Mouse (Mus musculus) intestine, embryonic 16.5 days (tissue): ENCODE results near the gene Zap70. TPM values are rescaled to one million over a fixed set of nuclear protein-coding genes. Genes with fewer than 3 reads are reported as not detected.
"Not testable (repeated sequence)": the region's sequence is repeated elsewhere in the genome, so short reads cannot be mapped to it uniquely, and the experiment has no call there.

Source experiments
- ATAC-seq: fragments of 200-750 bp; cut with Nextera tagmentation; 2 replicates; pipeline ENCODE4 v1.8.0; 2017; ENCODE audit warnings: moderate TSS enrichment, moderate library complexity
- H3K27ac ChIP-seq: fragments of 300-500 bp; sonication (generic); 2 replicates; pipeline ENCODE4 v1.5.1; 2014; ENCODE audit warnings: mild to moderate bottlenecking, low read length
- H3K27me3 ChIP-seq: fragments of 300-500 bp; sonication (generic); replicated peaks from 2 replicates; pipeline ENCODE4 v1.6.1; 2014; ENCODE audit warnings: low read length, control low read depth, mixed read lengths; ENCODE audit not compliant: control insufficient read depth, insufficient read depth
- H3K36me3 ChIP-seq: fragments of 300-500 bp; sonication (generic); 2 replicates; pipeline ENCODE4 v1.6.1; 2014; ENCODE audit warnings: low read length, control low read depth; ENCODE audit not compliant: control insufficient read depth, insufficient read depth
- H3K4me1 ChIP-seq: fragments of 300-500 bp; sonication (generic); 2 replicates; pipeline ENCODE4 v1.6.1; 2014; ENCODE audit warnings: low read length, control low read depth, mixed read lengths; ENCODE audit not compliant: control insufficient read depth, insufficient read depth
- H3K4me2 ChIP-seq: fragments of 300-500 bp; sonication (generic); 2 replicates; pipeline ENCODE4 v1.6.1; 2014; ENCODE audit warnings: low read depth, low read length, control low read depth
- H3K4me3 ChIP-seq: fragments of 300-500 bp; sonication (generic); 2 replicates; pipeline ENCODE4 v1.5.1; 2014; ENCODE audit warnings: mild to moderate bottlenecking, low read length
- H3K9ac ChIP-seq: fragments of 300-500 bp; sonication (generic); 2 replicates; pipeline ENCODE4 v1.6.1; 2014; ENCODE audit warnings: low read depth, low read length
- H3K9me3 ChIP-seq: fragments of 300-500 bp; sonication (generic); 2 replicates; pipeline ENCODE4 v1.6.1; 2016; ENCODE audit warnings: low read length, control low read depth; ENCODE audit not compliant: control insufficient read depth
- WGBS: fragments of 180-500 bp; shearing (Covaris S2); extraction: QIAGEN DNeasy Blood & Tissue Kit; methylation state at CpG from one replicate; pipeline ENCODE4 v1.1.7; 2014; 5-methylcytosine and 5-hydroxymethylcytosine counted together
- polyA plus RNA-seq: library from polyadenylated mRNA; unstranded; fragments of >200 nt; fragmentation: Nextera tagmentation; extraction: Ambion mirVana; gene quantifications from 2 replicates; pipeline ENCODE4 v1.2.1, GENCODE M21; 2015

Gene Zap70
- polyA plus RNA-seq, 1 experiment from 2014 or later: 0.72 TPM

DNA sequence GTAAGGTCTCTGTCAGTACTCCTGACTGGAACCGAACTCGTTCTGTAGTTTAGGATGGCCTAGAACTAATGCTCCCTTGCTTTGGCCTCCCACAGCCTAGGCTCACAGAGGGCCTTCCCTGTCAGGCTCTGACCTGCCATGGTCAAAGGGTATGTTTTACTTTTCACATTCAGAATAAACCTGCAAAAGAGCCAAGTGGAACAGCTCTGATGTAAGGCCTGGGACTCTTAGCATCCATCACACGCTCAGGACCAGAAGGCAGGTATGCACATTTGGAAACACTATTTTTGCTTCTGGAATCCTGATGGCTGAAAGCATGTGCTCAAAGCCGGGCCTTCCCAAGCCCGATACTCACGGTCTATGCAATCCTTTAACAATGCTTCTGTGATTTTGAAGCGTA, 50.2 kb downstream of the Zap70 start:
- no peak for ATAC-seq
- no peaks in the 10 kb centered on the region for H3K27me3 ChIP-seq
- H3K36me3 ChIP-seq: peaks cover 14% of the 10 kb centered on the region; the same call in 1 of the 2 replicates
- H3K9me3 ChIP-seq: no peaks in the 10 kb centered on the region
- no peak overlapping the region for H3K9ac ChIP-seq
- 85% methylated on average over 7 of the region's 7 CpGs for WGBS
- peaks cover 12% of the 10 kb centered on the region for H3K4me1 ChIP-seq
- no peak overlapping the region for H3K4me3 ChIP-seq
- H3K4me2 ChIP-seq: no peak overlapping the region
- no peak overlapping the region for H3K27ac ChIP-seq

DNA sequence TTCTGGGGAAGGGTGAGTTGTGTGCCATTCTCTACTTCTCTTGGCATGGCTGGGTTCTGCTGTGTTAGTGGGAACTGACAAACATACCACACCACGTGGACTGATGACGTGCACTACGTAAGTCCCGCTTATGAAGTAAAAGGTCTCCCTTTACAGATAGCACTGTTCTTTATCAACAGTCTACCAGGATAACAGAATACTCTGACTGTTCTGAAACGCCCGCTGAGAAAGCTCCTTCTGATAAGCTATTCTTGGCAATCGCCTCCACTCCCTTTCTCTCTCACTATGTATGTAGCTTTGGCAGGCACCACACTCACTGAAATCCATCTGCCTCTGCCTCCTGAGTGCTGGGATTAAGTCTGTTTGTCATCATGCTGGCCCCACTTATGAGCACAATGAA, 51.8 kb downstream of the Zap70 start:
- no peak overlapping the region for H3K4me2 ChIP-seq
- no peak overlapping the region for H3K4me3 ChIP-seq
- peaks cover 12% of the 10 kb centered on the region for H3K4me1 ChIP-seq
- H3K27me3 ChIP-seq: no peaks in the 10 kb centered on the region
- WGBS: 53% methylated on average over 7 of the region's 7 CpGs
- no peak overlapping the region for H3K9ac ChIP-seq
- H3K27ac ChIP-seq: no peak overlapping the region
- H3K9me3 ChIP-seq: no peaks in the 10 kb centered on the region
- H3K36me3 ChIP-seq: peaks cover 20% of the 10 kb centered on the region
- peak; percentile 42 for ATAC-seq

DNA sequence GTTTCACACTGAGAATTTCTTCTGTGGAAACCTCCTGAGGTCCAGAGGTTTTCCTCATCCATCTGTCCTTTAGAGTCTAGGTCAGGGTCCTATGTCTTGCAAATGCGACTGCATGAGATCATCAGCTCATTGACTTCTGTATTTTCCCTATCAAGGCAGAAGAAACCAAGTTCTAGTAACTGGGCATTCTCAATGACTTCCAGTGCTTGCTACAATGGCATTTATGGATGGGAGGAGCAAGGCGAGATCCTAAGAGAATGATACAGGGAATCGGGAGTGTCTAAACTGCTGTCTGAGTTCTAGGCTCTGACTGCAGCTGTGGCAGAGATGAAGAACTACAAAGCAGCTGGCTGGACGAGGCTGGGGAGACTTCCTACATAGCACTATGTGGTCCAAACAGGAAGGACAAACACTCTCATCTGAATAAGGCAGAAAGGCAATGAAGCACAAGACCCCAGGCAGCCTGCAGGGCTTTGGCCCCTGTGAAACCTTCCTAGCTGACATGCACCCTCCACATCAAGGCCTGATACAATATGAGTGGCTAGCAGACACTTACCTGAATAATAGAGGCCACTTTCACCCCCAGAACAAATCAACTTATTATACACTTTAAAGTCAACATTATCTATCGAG, 52.8 kb downstream of the Zap70 start:
- Histone ChIP-seq H3K27me3 (no peaks in the 10 kb centered on the region), H3K27ac (no peak overlapping the region), H3K9ac (no peak overlapping the region), H3K4me1 (peaks cover 12% of the 10 kb centered on the region), H3K9me3 (no peaks in the 10 kb centered on the region), H3K4me3 (no peak overlapping the region), H3K4me2 (no peak overlapping the region), H3K36me3 (peaks cover 18% of the 10 kb centered on the region; the same call in 1 of the 2 replicates)
- 67% methylated on average over 5 of the region's 5 CpGs for WGBS
- no peak for ATAC-seq

DNA sequence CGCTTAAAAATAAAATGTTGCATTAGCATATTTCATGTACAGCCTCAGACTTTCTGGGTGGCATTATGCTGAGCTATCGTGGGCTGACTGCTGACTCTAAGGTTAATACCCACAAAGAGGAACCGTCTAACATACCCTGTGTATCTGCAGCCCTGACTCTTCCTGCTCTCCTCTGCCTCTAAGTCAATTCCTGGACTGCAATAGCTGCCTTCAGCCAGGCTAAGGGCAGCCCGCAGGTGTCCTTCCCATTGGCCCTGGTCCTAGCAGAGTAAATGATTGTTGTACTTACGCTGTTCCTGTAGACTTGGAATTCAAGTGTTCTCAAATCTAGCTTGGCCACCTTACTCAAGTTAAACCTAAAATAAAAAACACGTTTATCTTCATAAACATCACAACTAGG, 53.6 kb downstream of the Zap70 start:
- Histone ChIP-seq H3K36me3 (peaks cover 18% of the 10 kb centered on the region; the same call in 1 of the 2 replicates), H3K9me3 (no peaks in the 10 kb centered on the region), H3K27me3 (no peaks in the 10 kb centered on the region), H3K4me2 (no peak overlapping the region), H3K4me1 (peaks cover 12% of the 10 kb centered on the region), H3K27ac (no peak overlapping the region), H3K4me3 (no peak overlapping the region), H3K9ac (no peak overlapping the region)
- WGBS: 88% methylated on average over 6 of the region's 6 CpGs
- ATAC-seq: no peak

DNA sequence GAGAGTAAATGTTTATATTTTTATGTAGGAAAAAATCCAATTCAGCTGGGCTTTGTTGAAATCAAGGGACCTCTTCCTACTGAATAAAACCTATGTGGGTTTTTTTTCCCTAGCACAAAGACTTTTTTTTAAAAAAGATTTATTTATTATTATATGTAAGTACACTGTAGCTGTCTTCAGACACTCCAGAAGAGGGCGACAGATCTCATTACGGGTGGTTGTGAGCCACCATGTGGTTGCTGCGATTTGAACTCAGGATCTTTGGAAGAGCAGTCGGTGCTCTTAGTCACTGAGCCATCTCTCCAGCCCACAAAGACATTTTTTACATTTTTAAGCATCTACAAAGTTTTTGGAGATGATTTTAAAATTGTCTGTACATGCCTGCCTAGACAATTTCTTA, 60.3 kb downstream of the Zap70 start:
- H3K4me3 ChIP-seq, H3K9ac ChIP-seq, H3K9me3 ChIP-seq, ATAC-seq, H3K4me2 ChIP-seq, H3K27ac ChIP-seq, H3K27me3 ChIP-seq, H3K4me1 ChIP-seq: not testable (repeated sequence)
- whole genome bisulfite sequencing: 89% methylated on average over 4 of the region's 4 CpGs
- peaks cover 21% of the 10 kb centered on the region for H3K36me3 ChIP-seq

DNA sequence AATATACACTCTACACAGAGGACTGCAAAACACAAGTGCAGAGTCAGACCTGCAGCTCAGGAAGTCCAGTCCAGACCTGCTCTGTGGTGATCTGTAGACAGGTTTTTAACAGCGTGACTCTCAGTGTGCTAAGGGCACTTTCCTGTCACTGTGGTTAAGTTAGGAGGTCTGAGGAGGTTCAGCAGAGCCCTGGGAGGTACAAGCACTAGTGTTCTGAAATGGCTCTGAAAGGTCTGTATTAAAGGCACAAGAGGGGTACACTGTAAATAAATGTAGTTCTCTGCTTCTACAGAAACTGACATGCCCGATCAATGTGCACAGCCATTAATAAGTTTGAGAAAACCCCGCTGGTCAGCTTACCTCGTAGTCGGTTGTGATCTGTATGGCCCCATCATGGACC, 62.8 kb downstream of the Zap70 start:
- H3K4me1 ChIP-seq: no peaks in the 10 kb centered on the region
- no peak for ATAC-seq
- no peaks in the 10 kb centered on the region for H3K9me3 ChIP-seq
- H3K4me2 ChIP-seq: no peak overlapping the region
- H3K27me3 ChIP-seq: no peaks in the 10 kb centered on the region
- no peak overlapping the region for H3K27ac ChIP-seq
- H3K36me3 ChIP-seq: peaks cover 16% of the 10 kb centered on the region
- no peak overlapping the region for H3K4me3 ChIP-seq
- H3K9ac ChIP-seq: no peak overlapping the region
- WGBS: 89% methylated on average over 5 of the region's 5 CpGs

DNA sequence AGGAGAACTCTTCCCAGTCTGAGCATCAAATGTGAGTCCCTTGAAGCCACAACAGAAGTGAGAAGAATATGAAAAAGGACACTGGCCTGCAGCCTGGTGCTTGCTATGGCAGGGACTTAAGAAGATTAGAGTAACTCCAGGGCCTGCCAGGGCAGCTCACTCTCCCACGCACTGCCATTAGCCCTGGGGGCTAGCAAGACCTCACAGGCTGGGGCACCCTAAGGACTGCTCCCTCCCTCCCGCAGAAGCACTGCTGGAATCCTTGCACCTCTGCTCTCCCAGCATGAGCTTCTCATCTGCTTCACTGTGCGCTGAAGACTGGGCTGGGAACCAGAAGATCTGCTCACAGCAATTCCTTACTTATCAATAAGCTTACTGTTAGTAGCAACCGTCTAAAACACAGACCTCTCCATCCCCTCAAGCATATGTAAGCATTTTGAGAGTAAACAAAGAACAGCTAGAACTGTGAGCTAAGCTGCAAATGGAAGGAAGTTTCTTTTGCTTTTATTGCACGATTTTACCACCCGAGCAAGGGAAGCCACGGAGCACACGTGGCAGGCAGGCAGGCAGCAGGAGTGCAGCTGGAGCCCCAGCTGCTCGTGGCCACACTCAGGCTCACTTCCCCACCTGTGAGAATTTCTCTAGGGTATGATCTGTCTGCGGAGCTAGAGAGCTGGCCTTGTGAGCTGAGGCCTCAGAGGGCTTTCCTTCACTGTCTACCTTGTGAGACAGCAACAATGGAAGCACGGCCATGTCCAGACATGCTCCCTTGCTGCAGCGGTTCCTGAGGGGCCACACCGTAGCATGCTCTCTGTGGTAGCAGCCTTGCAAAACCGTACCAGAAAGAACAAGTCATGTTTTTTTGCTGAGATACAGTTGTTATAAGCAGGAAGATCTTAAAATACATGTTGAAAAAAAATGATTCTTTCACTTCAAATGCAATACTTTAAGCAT, 69.6 kb downstream of the Zap70 start:
- Histone ChIP-seq H3K9ac (no peak overlapping the region), H3K4me1 (no peaks in the 10 kb centered on the region), H3K9me3 (no peaks in the 10 kb centered on the region), H3K27ac (no peak overlapping the region), H3K4me3 (no peak overlapping the region), H3K36me3 (peaks cover 20% of the 10 kb centered on the region), H3K4me2 (no peak overlapping the region), H3K27me3 (no peaks in the 10 kb centered on the region)
- no peak for ATAC-seq
- WGBS: 58% methylated on average over 14 of the region's 14 CpGs

Other genes with a start within 250 kb of the Zap70 start
- 2.1 and 2.3 TPM in 2 replicates for gene Cnnm3, start 249.9 kb upstream of the Zap70 start, polyA plus RNA-seq
- gene Ankrd23, start 224.9 kb upstream of the Zap70 start, polyA plus RNA-seq: 12.7 and 14.6 TPM in 2 replicates
- gene Gm42417, start 222.4 kb upstream of the Zap70 start, polyA plus RNA-seq: 0.37 TPM in 1 of 2 replicates, not detected in the other
- 23.6 and 26.8 TPM in 2 replicates for gene Ankrd39, start 214.4 kb upstream of the Zap70 start, polyA plus RNA-seq
- 7.4 and 7.9 TPM in 2 replicates for gene Sema4c, start 203.4 kb upstream of the Zap70 start, polyA plus RNA-seq
- gene Fam178b, start 78.6 kb upstream of the Zap70 start, polyA plus RNA-seq: 0.54 and 0.73 TPM in 2 replicates
- 940 and 946 TPM in 2 replicates for gene Cox5b, start 70.3 kb upstream of the Zap70 start, polyA plus RNA-seq
- 0.12 TPM in 1 of 2 replicates, not detected in the other for gene 4933424G06Rik, start 51.6 kb upstream of the Zap70 start, polyA plus RNA-seq
- gene Actr1b, start 47.4 kb upstream of the Zap70 start, polyA plus RNA-seq: 94.8 and 98.3 TPM in 2 replicates
- gene Tmem131, start 181.9 kb downstream of the Zap70 start, polyA plus RNA-seq: 9.3 and 11.3 TPM in 2 replicates